Mouse (Mus musculus): Measurements from ENCODE around the gene Camsap2. TPM values are rescaled to one million over a fixed set of nuclear protein-coding genes. Genes with fewer than 3 reads are reported as not detected.

The Camsap2 gene
- polyA plus RNA-seq, 1 experiment, result 2.4 TPM

- no peaks in the 10 kb centered on the region for H3K4me1 ChIP-seq (ENCODE audit: control insufficient read depth, insufficient read depth, insufficient read length, low read length)
- no peak overlapping the region for H3K4me3 ChIP-seq (ENCODE audit: low read depth, low read length)
- H3K36me3 ChIP-seq (ENCODE audit: control insufficient read depth, insufficient read depth, low read length), result no peaks in the 10 kb centered on the region
- TF ChIP-seq CTCF (IDR thresholded peaks at IDR 0.05; ENCODE audit: extremely low read depth, insufficient read length, insufficient replicate concordance, low read depth, low read length) (no peak), POLR2A (IDR thresholded peaks at IDR 0.05; ENCODE audit: low read depth, low read length) (no peak)
- 88% methylated on average over 4 of the region's 4 CpGs for WGBS
- peaks cover 22% of the 10 kb centered on the region for H3K27me3 ChIP-seq (ENCODE audit: control insufficient read depth, insufficient read depth, low read length)
- no peak overlapping the region for H3K27ac ChIP-seq (ENCODE audit: insufficient read depth, low read depth, low read length)
These were observed 34.3 kb upstream of the Camsap2 start for GRCm38 (mm10) chr1:136380161-136380560.

GRCm38 (mm10) chr1:136379261-136379660 lies 33.4 kb upstream of the Camsap2 start:
- Histone ChIP-seq H3K36me3 (ENCODE audit: control insufficient read depth, insufficient read depth, low read length) (no peaks in the 10 kb centered on the region), H3K27ac (ENCODE audit: insufficient read depth, low read depth, low read length) (no peak overlapping the region), H3K27me3 (ENCODE audit: control insufficient read depth, insufficient read depth, low read length) (peaks cover 25% of the 10 kb centered on the region), H3K4me1 (ENCODE audit: control insufficient read depth, insufficient read depth, insufficient read length, low read length) (no peaks in the 10 kb centered on the region), H3K4me3 (ENCODE audit: low read depth, low read length) (no peak overlapping the region)
- TF ChIP-seq POLR2A (IDR thresholded peaks at IDR 0.05; ENCODE audit: low read depth, low read length) (no peak), CTCF (IDR thresholded peaks at IDR 0.05; ENCODE audit: extremely low read depth, insufficient read length, insufficient replicate concordance, low read depth, low read length) (no peak)
- 95% methylated on average over 7 of the region's 7 CpGs for WGBS

- no peaks in the 10 kb centered on the region for H3K36me3 ChIP-seq (ENCODE audit: control insufficient read depth, insufficient read depth, low read length)
- TF ChIP-seq POLR2A (IDR thresholded peaks at IDR 0.05; ENCODE audit: low read depth, low read length), result no peak
- TF ChIP-seq CTCF (IDR thresholded peaks at IDR 0.05; ENCODE audit: extremely low read depth, insufficient read length, insufficient replicate concordance, low read depth, low read length), result no peak
- H3K4me3 ChIP-seq (ENCODE audit: low read depth, low read length), result no peak overlapping the region
- H3K4me1 ChIP-seq (ENCODE audit: control insufficient read depth, insufficient read depth, insufficient read length, low read length), result no peaks in the 10 kb centered on the region
- WGBS, result 84% methylated on average over 3 of the region's 3 CpGs
- H3K27ac ChIP-seq (ENCODE audit: insufficient read depth, low read depth, low read length), result no peak overlapping the region
- H3K27me3 ChIP-seq (ENCODE audit: control insufficient read depth, insufficient read depth, low read length), result peaks cover 42% of the 10 kb centered on the region
These were observed 20.1 kb upstream of the Camsap2 start for GRCm38 (mm10) chr1:136365986-136366385.

DNA sequence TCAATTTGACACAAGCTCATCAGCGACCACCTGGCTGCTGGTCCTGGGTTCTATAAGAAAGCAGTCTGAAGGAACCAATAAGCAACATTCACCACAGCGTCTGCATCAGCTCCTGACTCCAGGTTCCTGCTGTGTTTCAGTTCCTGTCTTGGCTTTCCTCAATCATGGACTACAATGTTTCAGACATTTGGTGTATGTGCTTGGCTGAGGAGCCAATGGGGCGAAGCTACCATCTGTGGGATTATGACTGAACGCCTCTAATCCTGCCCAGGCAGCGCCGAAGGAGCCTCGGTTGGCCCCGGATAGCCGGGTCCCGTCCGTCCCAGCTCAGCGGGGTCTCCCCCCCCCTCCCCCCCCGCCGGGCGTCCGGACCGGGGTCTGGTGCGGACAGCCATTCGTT lies 18.8 kb upstream of the Camsap2 start:
- H3K4me1 ChIP-seq (ENCODE audit: control insufficient read depth, insufficient read depth, insufficient read length, low read length), result no peaks in the 10 kb centered on the region
- H3K4me3 ChIP-seq (ENCODE audit: low read depth, low read length), result no peak overlapping the region
- H3K36me3 ChIP-seq (ENCODE audit: control insufficient read depth, insufficient read depth, low read length), result no peaks in the 10 kb centered on the region
- no peak for TF ChIP-seq CTCF (IDR thresholded peaks at IDR 0.05; ENCODE audit: extremely low read depth, insufficient read length, insufficient replicate concordance, low read depth, low read length)
- no peak for TF ChIP-seq POLR2A (IDR thresholded peaks at IDR 0.05; ENCODE audit: low read depth, low read length)
- H3K27me3 ChIP-seq (ENCODE audit: control insufficient read depth, insufficient read depth, low read length), result peaks cover 43% of the 10 kb centered on the region
- WGBS, result 74% methylated on average over 19 of the region's 19 CpGs
- no peak overlapping the region for H3K27ac ChIP-seq (ENCODE audit: insufficient read depth, low read depth, low read length)

GRCm38 (mm10) chr1:136363035-136363434 lies 17.1 kb upstream of the Camsap2 start:
- TF ChIP-seq CTCF (IDR thresholded peaks at IDR 0.05; ENCODE audit: extremely low read depth, insufficient read length, insufficient replicate concordance, low read depth, low read length) (no peak), POLR2A (IDR thresholded peaks at IDR 0.05; ENCODE audit: low read depth, low read length) (no peak)
- 72% methylated on average over 6 of the region's 6 CpGs for WGBS
- no peak overlapping the region for H3K27ac ChIP-seq (ENCODE audit: insufficient read depth, low read depth, low read length)
- peaks cover 50% of the 10 kb centered on the region for H3K27me3 ChIP-seq (ENCODE audit: control insufficient read depth, insufficient read depth, low read length)
- no peak overlapping the region for H3K4me3 ChIP-seq (ENCODE audit: low read depth, low read length)
- no peaks in the 10 kb centered on the region for H3K36me3 ChIP-seq (ENCODE audit: control insufficient read depth, insufficient read depth, low read length)
- no peaks in the 10 kb centered on the region for H3K4me1 ChIP-seq (ENCODE audit: control insufficient read depth, insufficient read depth, insufficient read length, low read length)

DNA sequence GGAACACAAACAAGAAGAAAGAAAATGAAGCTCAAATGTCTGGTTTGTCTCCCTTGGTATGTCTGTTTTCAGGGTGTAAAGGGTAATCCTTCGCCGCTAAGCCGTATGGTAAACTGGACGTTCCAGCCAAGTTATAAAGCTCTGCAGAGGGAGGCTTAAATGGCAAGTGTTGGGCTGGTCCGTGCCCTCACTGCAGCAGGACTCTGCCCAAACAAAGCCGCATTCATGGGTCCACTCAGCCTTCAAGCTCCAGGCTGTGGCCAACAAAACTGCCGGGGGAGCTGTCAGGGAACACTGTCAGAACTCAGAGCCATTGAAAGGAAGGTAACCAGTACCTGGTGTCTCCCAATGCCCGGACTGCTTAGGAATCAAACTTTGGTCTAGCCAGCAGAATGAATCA lies 16.7 kb upstream of the Camsap2 start:
- Histone ChIP-seq H3K4me3 (ENCODE audit: low read depth, low read length) (no peak overlapping the region), H3K27ac (ENCODE audit: insufficient read depth, low read depth, low read length) (no peak overlapping the region), H3K4me1 (ENCODE audit: control insufficient read depth, insufficient read depth, insufficient read length, low read length) (no peaks in the 10 kb centered on the region), H3K36me3 (ENCODE audit: control insufficient read depth, insufficient read depth, low read length) (no peaks in the 10 kb centered on the region), H3K27me3 (ENCODE audit: control insufficient read depth, insufficient read depth, low read length) (peaks cover 48% of the 10 kb centered on the region)
- TF ChIP-seq POLR2A (IDR thresholded peaks at IDR 0.05; ENCODE audit: low read depth, low read length) (no peak), CTCF (IDR thresholded peaks at IDR 0.05; ENCODE audit: extremely low read depth, insufficient read length, insufficient replicate concordance, low read depth, low read length) (no peak)
- WGBS, result 62% methylated on average over 8 of the region's 8 CpGs

DNA sequence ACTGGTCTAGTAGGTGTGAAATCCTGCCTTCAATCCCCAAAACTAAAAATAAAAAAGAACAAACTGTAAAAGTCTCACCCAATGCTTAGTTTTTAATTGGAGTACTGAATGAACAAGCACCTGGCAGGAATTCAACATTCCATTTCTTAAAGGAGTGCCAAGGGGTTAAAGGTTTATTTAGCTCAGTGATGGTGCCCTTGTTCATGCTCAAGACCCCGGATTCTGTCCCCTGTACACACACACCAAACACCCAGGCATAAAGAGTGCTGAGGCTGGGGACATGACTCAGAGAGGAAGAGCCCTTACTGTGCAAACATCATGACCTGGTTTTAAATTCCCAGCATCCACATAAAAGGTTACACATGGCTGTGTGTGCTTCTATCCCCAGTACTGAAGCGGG lies 15.5 kb upstream of the Camsap2 start:
- H3K27ac ChIP-seq (ENCODE audit: insufficient read depth, low read depth, low read length), result no peak overlapping the region
- H3K27me3 ChIP-seq (ENCODE audit: control insufficient read depth, insufficient read depth, low read length), result peaks cover 43% of the 10 kb centered on the region
- no peaks in the 10 kb centered on the region for H3K4me1 ChIP-seq (ENCODE audit: control insufficient read depth, insufficient read depth, insufficient read length, low read length)
- no peaks in the 10 kb centered on the region for H3K36me3 ChIP-seq (ENCODE audit: control insufficient read depth, insufficient read depth, low read length)
- TF ChIP-seq POLR2A (IDR thresholded peaks at IDR 0.05; ENCODE audit: low read depth, low read length), result no peak
- TF ChIP-seq CTCF (IDR thresholded peaks at IDR 0.05; ENCODE audit: extremely low read depth, insufficient read length, insufficient replicate concordance, low read depth, low read length), result no peak
- WGBS, result 47% methylated on average over 2 of the region's 2 CpGs
- H3K4me3 ChIP-seq (ENCODE audit: low read depth, low read length), result no peak overlapping the region

- no peak overlapping the region for H3K27ac ChIP-seq (ENCODE audit: insufficient read depth, low read depth, low read length)
- 29% methylated on average over 6 of the region's 6 CpGs for WGBS
These were observed 15.0 kb upstream of the Camsap2 start for GRCm38 (mm10) chr1:136360909-136361308.

More at GRCm38 (mm10) chr1:136360909-136361308, 15.0 kb upstream of the Camsap2 start:
- H3K27me3 ChIP-seq (ENCODE audit: control insufficient read depth, insufficient read depth, low read length), result peaks cover 40% of the 10 kb centered on the region
- no peaks in the 10 kb centered on the region for H3K36me3 ChIP-seq (ENCODE audit: control insufficient read depth, insufficient read depth, low read length)
- no peaks in the 10 kb centered on the region for H3K4me1 ChIP-seq (ENCODE audit: control insufficient read depth, insufficient read depth, insufficient read length, low read length)
- H3K4me3 ChIP-seq (ENCODE audit: low read depth, low read length), result no peak overlapping the region
- TF ChIP-seq POLR2A (IDR thresholded peaks at IDR 0.05; ENCODE audit: low read depth, low read length), result no peak
- no peak for TF ChIP-seq CTCF (IDR thresholded peaks at IDR 0.05; ENCODE audit: extremely low read depth, insufficient read length, insufficient replicate concordance, low read depth, low read length)

All from small intestine, adult 2 months (tissue).